Mouse (Mus musculus) thymus, postnatal 4 days (tissue): ENCODE results near the gene Pla2r1.

Source experiments
- DNase-seq: peaks from one replicate; pipeline ENCODE4 v3.0.0; 2021

Gene Pla2r1

GRCm38 (mm10) chr2:60552902-60553682 is at the start of gene Pla2r1:
Gene Pla2r1, minus strand, starts transcription at chr2:60553308.
- DNase-seq: peak; percentile 64

- DNase-seq: no peak
These were observed 48.2 kb upstream of the Pla2r1 start for GRCm38 (mm10) chr2:60601326-60601725.

GRCm38 (mm10) chr2:60600863-60601262 is 47.8 kb upstream of the Pla2r1 start:
- DNase-seq: no peak

- no peak for DNase-seq
These were observed 30.3 kb upstream of the Pla2r1 start for GRCm38 (mm10) chr2:60583416-60583815.

GRCm38 (mm10) chr2:60554561-60554960 is 1.5 kb upstream of the Pla2r1 start:
- DNase-seq: no peak

- no peak for DNase-seq
These were observed 769 bp downstream of the Pla2r1 start for GRCm38 (mm10) chr2:60552177-60552901.

- no peak for DNase-seq
These were observed 1.4 kb downstream of the Pla2r1 start for GRCm38 (mm10) chr2:60551673-60552072.

GRCm38 (mm10) chr2:60550521-60550920 is 2.6 kb downstream of the Pla2r1 start:
- DNase-seq: no peak

- no peak for DNase-seq
These were observed 3.3 kb downstream of the Pla2r1 start for GRCm38 (mm10) chr2:60549851-60550250.

- DNase-seq: no peak
These were observed 7.0 kb downstream of the Pla2r1 start for GRCm38 (mm10) chr2:60546082-60546481.

GRCm38 (mm10) chr2:60544006-60544405 is 9.1 kb downstream of the Pla2r1 start:
- DNase-seq: no peak

GRCm38 (mm10) chr2:60541745-60542144 is 11.4 kb downstream of the Pla2r1 start:
- DNase-seq: no peak

- DNase-seq: no peak
These were observed 12.8 kb downstream of the Pla2r1 start for GRCm38 (mm10) chr2:60540346-60540745.

GRCm38 (mm10) chr2:60538710-60539109 is 14.4 kb downstream of the Pla2r1 start:
- DNase-seq: no peak

GRCm38 (mm10) chr2:60538274-60538673 is 14.8 kb downstream of the Pla2r1 start:
- no peak for DNase-seq

- no peak for DNase-seq
These were observed 18.4 kb downstream of the Pla2r1 start for GRCm38 (mm10) chr2:60534755-60535154.

- DNase-seq: no peak
These were observed 20.1 kb downstream of the Pla2r1 start for GRCm38 (mm10) chr2:60533026-60533425.

- DNase-seq: no peak
These were observed 20.6 kb downstream of the Pla2r1 start for GRCm38 (mm10) chr2:60532495-60532894.

- DNase-seq: no peak
These were observed 37.3 kb downstream of the Pla2r1 start for GRCm38 (mm10) chr2:60515817-60516216.

GRCm38 (mm10) chr2:60514863-60515262 is 38.2 kb downstream of the Pla2r1 start:
- peak; percentile 50 for DNase-seq

- no peak for DNase-seq
These were observed 42.4 kb downstream of the Pla2r1 start for GRCm38 (mm10) chr2:60510718-60511117.

GRCm38 (mm10) chr2:60505145-60505544 is 48.0 kb downstream of the Pla2r1 start:
- no peak for DNase-seq

- no peak for DNase-seq
These were observed 48.4 kb downstream of the Pla2r1 start for GRCm38 (mm10) chr2:60504718-60505117.

GRCm38 (mm10) chr2:60503991-60504390 is 49.1 kb downstream of the Pla2r1 start:
- no peak for DNase-seq
